ENCODE assay signal across 16 mouse cellular contexts in genomic region chr14:33235661-33236060, GRCm38 (mm10). TPM values are rescaled to one million over a fixed set of nuclear protein-coding genes. Genes with fewer than 3 reads are reported as not detected.
DNase-seq lines count a peak whose midpoint lies in the region; ATAC-seq lines count a peak whose summit lies in the region.
"Had no signal": no experiment of that assay in that cellular context is flagged by ENCODE, and none has a peak within 500 bp of the region (broad histone marks: within the 10 kb centered on the region; RNA-seq: fewer than 3 reads in every experiment).

No protein-coding gene starts in this region.

- no peak overlapping the region for H3K27ac ChIP-seq in heart, embryonic 11.5 days (ENCODE audit: low read depth, low read length)
- no peak overlapping the region for H3K27ac ChIP-seq in forebrain, embryonic 16.5 days (ENCODE audit: low read length)
- H3K27ac ChIP-seq: heart, embryonic 13.5 days; liver, embryonic 12.5 days; neural tube, embryonic 15.5 days had no signal

- no peaks in the 10 kb centered on the region for H3K9me3 ChIP-seq in heart, embryonic 11.5 days (replicated peaks; ENCODE audit: control insufficient read depth, low read length)
- no peaks in the 10 kb centered on the region for H3K9me3 ChIP-seq in forebrain, embryonic 16.5 days (ENCODE audit: control insufficient read depth, low read length)
- H3K9me3 ChIP-seq: heart, embryonic 13.5 days; liver, embryonic 12.5 days; megakaryocyte, embryonic 14.5 days; neural tube, embryonic 15.5 days had no signal

- H3K4me1 ChIP-seq in heart, embryonic 11.5 days (ENCODE audit: control insufficient read depth, insufficient read depth, low read length) = no peaks in the 10 kb centered on the region
- H3K4me1 ChIP-seq in forebrain, embryonic 16.5 days (replicated peaks; ENCODE audit: control insufficient read depth, insufficient read depth, low read length) = no peaks in the 10 kb centered on the region
- H3K4me1 ChIP-seq: neural tube, embryonic 15.5 days had no signal

- no peak for ATAC-seq in heart, embryonic 11.5 days (replicated peaks; ENCODE audit: insufficient number of reproducible peaks, low FRiP score, low TSS enrichment)
- ATAC-seq in forebrain, embryonic 16.5 days = no peak
- ATAC-seq: activated CD4-positive, CD25-positive, alpha-beta regulatory T cell, adult 4 months; liver, embryonic 12.5 days had no signal

- H3K4me3 ChIP-seq in heart, embryonic 11.5 days (ENCODE audit: low read depth, low read length) = no peak overlapping the region
- H3K4me3 ChIP-seq in forebrain, embryonic 16.5 days (replicated peaks; ENCODE audit: low read length) = no peak overlapping the region
- H3K4me3 ChIP-seq: heart, embryonic 13.5 days; liver, embryonic 12.5 days; megakaryocyte, embryonic 14.5 days; neural tube, embryonic 15.5 days had no signal

- peak; percentile 39 for DNase-seq in heart, adult 8-10 months (ENCODE audit: low spot score)
- DNase-seq in spleen, adult 18-20 months = peak; percentile 33 to 35
- no peak for DNase-seq in spleen, adult 12 weeks (ENCODE audit: low spot score)
- peak; percentile 29 for DNase-seq in forelimb bud, embryonic 11.5 days (ENCODE audit: low read depth, low spot score)
- no peak for DNase-seq in layer of hippocampus, postnatal 25 days (ENCODE audit: extremely low spot score in 1 of 2, low spot score in 1 of 2)
- DNase-seq: cerebellum, adult 11-12 months; gastrocnemius, postnatal 25 days; heart, postnatal 4 days; retina, postnatal 1 day had no signal

- no peak overlapping the region for H3K4me2 ChIP-seq in heart, embryonic 11.5 days
- no peak overlapping the region for H3K4me2 ChIP-seq in forebrain, embryonic 16.5 days (ENCODE audit: low read length)
- H3K4me2 ChIP-seq: heart, embryonic 13.5 days; liver, embryonic 12.5 days; neural tube, embryonic 15.5 days had no signal

- WGBS in heart, embryonic 11.5 days (ENCODE audit: insufficient replicate concordance) = 73% methylated on average over 6 of the region's 6 CpGs
- WGBS in forebrain, embryonic 16.5 days = 83% methylated on average over 6 of the region's 6 CpGs

- no peaks in the 10 kb centered on the region for H3K36me3 ChIP-seq in heart, embryonic 11.5 days (ENCODE audit: control insufficient read depth, insufficient read depth, low read length)
- no peaks in the 10 kb centered on the region for H3K36me3 ChIP-seq in forebrain, embryonic 16.5 days (ENCODE audit: control insufficient read depth, insufficient read depth)
- H3K36me3 ChIP-seq: heart, embryonic 13.5 days; liver, embryonic 12.5 days; neural tube, embryonic 15.5 days had no signal

- H3K9ac ChIP-seq in heart, embryonic 11.5 days (ENCODE audit: low read depth, low read length) = no peak overlapping the region
- no peak overlapping the region for H3K9ac ChIP-seq in forebrain, embryonic 16.5 days (replicated peaks; ENCODE audit: low read depth, low read length)
- H3K9ac ChIP-seq: heart, embryonic 13.5 days; liver, embryonic 12.5 days; neural tube, embryonic 15.5 days had no signal

- H3K27me3 ChIP-seq in heart, embryonic 11.5 days (ENCODE audit: control insufficient read depth, insufficient read depth, low read length) = no peaks in the 10 kb centered on the region
- H3K27me3 ChIP-seq in forebrain, embryonic 16.5 days (replicated peaks; ENCODE audit: control insufficient read depth, insufficient read depth, low read length) = no peaks in the 10 kb centered on the region
- H3K27me3 ChIP-seq: heart, embryonic 13.5 days; liver, embryonic 12.5 days; neural tube, embryonic 15.5 days had no signal

RNA-seq across cellular contexts. Expression of gene Arhgap22, which starts 21.8 kb away (rescaled TPM):
- total RNA-seq in heart, adult 8-10 months (2022) = 1 to 10 TPM in 3 of 4 experiments, under 1 TPM in 1; 0.65 to 2.4 (median 1.2) TPM
- polyA plus RNA-seq in heart, embryonic 11.5 days (2014; fragmentation: Nextera tagmentation; extraction: Ambion mirVana) = 3.5 and 4.5 TPM in 2 replicates
- 0.47 and 1.1 TPM in 2 replicates for polyA plus RNA-seq in forebrain, embryonic 16.5 days (2015; fragmentation: Nextera tagmentation; extraction: Ambion mirVana)
- total RNA-seq in layer of hippocampus, postnatal 25 days (2021) = 1 to 10 TPM; 7.5 to 8.4 TPM

RNA-seq across cellular contexts. Expression of gene Wdfy4, which starts 50.4 kb away (rescaled TPM):
- total RNA-seq in heart, adult 8-10 months (2022) = 1 to 10 TPM; 1.6 to 4.5 (median 2.3) TPM
- polyA plus RNA-seq in heart, embryonic 11.5 days (2014; fragmentation: Nextera tagmentation; extraction: Ambion mirVana) = 0.19 and 0.30 TPM in 2 replicates
- 0.06 and 0.40 TPM in 2 replicates for polyA plus RNA-seq in forebrain, embryonic 16.5 days (2015; fragmentation: Nextera tagmentation; extraction: Ambion mirVana)
- total RNA-seq in layer of hippocampus, postnatal 25 days (2021) = 1 to 10 TPM; 2.2 to 3.2 TPM

Comparison
In these comparisons a context has a peak if more than half of its experiments do, and no peak if none do; other contexts are left out.
1. DNase-seq: peak in heart, adult 8-10 months (single experiment), spleen, adult 18-20 months (2 of 2) and forelimb bud, embryonic 11.5 days (single experiment); none in spleen, adult 12 weeks (single experiment) and layer of hippocampus, postnatal 25 days (0 of 2).